Mouse (Mus musculus): Measurements from ENCODE around the gene Gm17542. TPM values are rescaled to one million over a fixed set of nuclear protein-coding genes. Genes with fewer than 3 reads are reported as not detected.
"Not testable (repeated sequence)": the region's sequence is repeated elsewhere in the genome, so short reads cannot be mapped to it uniquely, and the experiment has no call there.

The Gm17542 gene
- total RNA-seq (2022), result not detected

DNA sequence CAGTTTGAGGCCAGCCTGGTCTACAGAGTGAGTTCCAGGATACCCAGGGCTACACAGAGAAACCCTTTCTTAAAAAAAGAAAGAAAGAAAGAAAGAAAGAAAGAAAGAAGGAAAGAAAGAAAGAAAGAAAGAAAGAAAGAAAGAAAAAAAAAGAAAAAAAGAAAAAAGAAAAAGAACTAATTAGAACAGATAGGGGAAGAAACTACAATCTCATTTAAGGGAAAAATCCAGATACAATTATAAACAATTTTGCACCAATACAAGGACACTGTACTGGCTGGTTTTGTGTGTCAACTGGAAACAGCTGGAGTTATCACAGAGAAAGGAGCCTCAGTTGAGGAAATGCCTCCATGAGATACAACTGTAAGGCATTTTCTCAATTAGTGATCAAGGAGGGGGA, at the start of gene Gm17542:
Gm17542 (minus strand) TSS at position 101 of the 400 bp plus-strand sequence.
- DNase-seq (ENCODE audit: low spot score in 2 of 2), result not testable (repeated sequence)

DNA sequence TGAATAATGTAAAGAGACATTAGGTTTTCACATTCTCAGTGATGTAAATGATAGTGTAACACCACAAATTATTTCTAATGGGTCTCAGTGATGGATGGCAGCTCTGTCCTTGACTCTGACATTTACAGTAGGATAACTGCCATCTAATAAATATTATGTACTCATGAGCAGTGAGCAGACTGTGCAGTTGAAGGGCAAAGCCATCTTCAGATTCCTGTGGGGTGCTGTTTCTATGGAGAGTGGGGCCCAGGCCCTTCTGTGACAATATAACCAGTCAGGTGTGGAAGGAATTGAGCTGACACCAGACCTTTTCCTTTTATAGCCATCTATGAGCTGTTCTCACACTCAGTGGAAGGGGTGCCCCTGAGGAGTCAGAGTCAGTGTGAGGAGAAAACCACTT, 21.8 kb upstream of the Gm17542 start:
- no peak for DNase-seq (ENCODE audit: low spot score in 2 of 2)

DNA sequence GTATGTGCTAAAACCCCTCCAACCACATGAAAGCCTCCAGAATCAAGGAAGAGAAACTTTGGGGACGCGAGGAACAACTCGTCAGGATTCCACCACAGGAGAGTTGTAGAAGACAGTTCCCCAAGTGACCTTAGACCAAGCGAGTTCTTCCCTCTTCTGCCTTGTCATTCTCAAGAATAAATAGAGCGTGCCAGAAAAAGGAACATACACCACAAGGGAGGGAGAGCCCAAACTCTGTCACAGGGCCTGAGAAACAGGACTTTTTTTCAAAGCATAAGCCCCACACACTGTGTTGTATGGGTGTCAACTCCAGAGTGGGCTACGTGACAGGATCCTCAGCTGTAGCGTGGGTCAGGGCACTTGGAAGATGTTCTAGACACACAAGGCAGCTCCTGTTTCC, 20.1 kb upstream of the Gm17542 start:
- DNase-seq (ENCODE audit: low spot score in 2 of 2), result no peak

DNA sequence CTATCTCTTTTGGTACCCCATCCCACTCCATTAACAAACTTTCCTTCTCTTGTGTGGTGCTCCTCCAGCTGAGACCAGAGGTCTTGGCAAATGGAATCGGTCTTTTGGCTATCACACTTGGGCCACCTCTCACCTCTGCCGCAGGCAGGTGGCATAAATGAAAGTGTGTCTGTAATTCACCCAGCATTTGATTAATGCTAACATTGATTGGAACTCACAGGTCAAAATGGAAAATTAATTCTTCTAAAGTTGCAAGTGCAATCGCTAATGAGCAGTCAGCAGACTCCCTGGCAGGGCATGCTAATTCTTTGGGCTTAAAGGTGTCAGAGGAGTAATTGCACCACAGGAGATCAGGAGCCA, 3.2 kb downstream of the Gm17542 start:
- DNase-seq (ENCODE audit: low spot score in 2 of 2), result no peak

DNA sequence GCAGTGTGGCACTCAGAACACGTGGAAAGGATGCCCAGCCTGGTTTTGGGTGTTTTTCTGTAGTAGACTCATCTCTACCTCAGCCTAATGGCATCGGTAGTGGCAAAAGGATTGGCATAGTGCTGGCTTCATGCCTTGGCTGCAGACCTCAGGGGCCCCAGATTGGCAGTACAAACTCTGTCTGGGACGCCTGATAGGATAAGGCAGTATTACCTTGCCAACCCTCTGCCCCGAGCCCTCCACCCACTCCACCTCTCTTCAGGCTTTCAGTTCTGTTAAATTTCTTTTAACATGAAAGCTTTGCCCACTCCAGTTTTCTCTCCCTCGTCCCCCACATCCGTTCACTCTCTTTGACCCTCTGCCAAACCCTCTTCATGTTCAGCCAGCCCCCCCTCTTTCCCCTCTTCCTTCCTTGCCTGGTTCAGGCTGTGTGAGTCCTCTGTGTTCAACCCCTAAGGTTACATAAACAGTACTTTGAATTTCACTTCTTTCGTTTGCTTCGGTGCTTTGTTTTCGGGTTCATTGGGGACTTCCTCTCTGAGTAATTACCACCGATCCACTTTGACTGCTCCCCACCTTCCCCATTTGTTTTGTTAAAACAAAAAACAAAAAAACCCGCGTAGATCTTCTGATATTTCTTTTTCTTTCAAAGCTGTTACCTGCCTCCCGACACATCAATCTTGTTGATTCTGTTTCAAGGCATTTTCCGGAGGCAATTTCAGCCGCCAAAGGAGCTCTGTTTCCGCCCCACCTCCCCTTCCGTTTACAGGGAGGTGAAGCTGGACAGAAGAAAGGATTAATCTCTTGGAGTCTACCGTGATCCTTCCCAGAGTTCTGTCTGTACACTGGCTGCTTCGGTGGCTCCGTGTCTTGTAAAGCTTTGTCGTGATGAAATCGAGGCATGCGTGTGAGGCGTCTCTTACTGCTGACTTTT, 3.9 kb downstream of the Gm17542 start:
- DNase-seq (ENCODE audit: low spot score in 2 of 2), result peak in 1 of 2 experiments; percentile 5

DNA sequence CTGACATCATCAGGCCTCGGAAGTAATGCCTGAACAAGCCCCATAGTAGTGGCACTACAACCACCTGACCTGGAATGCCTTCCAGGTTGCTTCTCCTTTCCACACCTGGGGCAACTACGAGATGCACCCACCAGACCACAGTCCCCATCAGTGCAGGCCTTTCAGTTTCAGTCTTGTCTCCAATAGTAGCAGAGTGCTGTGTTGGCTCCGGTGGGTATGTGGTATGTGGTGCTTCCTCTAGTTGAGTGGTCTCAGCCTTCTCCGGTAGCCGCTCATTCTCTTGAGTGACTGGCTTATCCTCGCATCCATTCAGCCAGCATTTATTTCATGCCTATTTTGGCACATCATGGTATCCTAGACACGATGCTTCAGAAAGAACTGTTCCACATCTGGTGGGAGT, 4.8 kb downstream of the Gm17542 start:
- no peak for DNase-seq (ENCODE audit: low spot score in 2 of 2)

DNA sequence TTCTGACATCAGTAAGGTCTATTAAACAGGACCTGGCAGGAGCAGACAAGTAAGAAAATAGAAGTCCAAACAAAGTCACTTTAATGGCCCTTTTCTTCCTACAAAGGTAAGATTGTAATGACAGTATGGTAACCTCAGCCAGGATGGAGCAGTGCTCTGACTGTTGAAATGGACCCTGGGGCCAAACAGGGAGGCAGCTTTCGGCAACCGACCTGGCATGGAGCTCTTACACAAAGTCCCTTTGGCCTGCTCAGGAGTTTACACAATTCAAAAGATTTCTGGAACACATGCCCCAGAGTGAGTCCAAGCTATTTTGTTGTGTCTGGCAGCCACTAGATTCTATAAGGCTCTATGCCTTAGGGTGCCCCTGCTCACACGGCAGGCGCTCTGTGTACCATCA, 9.0 kb downstream of the Gm17542 start:
- no peak for DNase-seq (ENCODE audit: low spot score in 2 of 2)

DNA sequence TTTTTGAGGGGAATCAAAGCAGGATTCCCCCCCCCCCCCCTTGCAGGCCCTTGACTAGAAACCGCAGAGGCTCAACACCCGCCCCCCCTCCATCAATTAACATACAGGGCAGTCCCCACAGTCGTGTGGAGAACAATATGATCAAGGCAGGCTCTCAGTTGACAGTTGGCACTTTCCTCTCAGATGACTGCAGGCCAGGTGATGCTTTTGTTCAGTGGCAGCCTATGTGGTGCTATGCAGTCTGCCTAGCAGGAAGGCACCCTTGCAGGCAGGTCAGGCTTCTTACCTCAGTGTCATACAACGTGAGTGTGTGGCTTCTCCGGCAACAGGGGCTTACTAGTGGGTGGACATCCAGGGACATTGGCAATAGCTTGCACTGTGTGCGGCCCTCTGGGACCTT, 17.4 kb downstream of the Gm17542 start:
- no peak for DNase-seq (ENCODE audit: low spot score in 2 of 2)

DNA sequence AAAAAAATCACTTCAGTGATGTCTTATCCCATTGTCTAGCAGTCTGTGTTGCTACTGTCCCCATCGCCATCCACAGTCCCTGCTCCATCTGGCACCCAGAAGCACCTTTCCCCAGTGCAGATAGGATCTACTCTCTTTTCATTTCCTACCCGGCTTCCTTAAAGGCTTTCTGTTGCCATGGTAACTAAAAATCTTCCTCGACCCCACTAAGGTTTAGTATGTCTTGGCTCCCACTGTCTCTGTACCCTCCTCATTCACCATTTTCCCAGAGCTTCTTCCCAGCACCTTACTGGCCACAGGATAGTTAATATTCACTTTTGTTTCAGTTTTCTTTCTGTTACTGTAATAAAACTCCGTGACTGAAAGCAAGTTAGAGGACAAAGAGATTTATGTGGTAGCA, 17.9 kb downstream of the Gm17542 start:
- no peak for DNase-seq (ENCODE audit: low spot score in 2 of 2)

DNA sequence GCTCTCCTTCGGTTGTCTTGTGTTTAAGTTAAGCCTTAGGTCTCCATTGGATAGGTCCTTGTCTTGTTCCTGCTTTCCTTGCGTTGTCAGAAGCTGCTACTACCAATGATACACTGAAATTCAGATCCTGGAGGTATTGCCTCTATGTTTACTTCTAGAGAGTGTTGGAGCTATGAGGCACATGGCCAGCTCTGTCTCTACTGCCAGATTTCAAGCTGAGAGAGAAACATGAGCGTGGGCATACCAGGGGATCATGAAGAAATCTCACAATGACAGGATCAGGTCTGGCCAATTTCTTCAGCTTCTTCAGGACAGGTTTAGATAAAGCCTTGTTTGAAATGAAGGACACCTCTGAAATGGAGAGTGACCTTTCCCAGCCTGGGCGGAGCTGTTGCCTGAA, 19.1 kb downstream of the Gm17542 start:
- no peak for DNase-seq (ENCODE audit: low spot score in 2 of 2)

DNA sequence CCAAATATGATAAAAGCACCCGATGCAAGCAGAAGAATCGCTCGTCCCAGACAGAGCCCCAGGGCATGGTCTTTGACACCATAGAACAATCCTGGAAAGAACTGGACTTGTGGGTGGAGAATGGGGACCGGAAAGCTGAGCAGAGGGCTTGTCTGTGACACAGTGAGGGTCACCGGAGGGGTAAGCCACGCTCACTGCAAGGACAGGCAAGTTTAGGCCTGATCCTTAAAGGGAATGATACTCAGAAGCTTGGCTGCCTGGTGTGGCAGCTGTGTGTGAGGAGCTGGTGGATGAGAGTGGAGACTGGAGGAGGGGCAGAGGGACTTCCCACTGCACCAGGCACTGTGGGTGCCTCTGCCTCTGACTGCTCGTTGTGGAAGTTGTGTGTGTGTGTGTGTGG, 27.0 kb downstream of the Gm17542 start:
- DNase-seq (ENCODE audit: low spot score in 2 of 2), result no peak

DNA sequence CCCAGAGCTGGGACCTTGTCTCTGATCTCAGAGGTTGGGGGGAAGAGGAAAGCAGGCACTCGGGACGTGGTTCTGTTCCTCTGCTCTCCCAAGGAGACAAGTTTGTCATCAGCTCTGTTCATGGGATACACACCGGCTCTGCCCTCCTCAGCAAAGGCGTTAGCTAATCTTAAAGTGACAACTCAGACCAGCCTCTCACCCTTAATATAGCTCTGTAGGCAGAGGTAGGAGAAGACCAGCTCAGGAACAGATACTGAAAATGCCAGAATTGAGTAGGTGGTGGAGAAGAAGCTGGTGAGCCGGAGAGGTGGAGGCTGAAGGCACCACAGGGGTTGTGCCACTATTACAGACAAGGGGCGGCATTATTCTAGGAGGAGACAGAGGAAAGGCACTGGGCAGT, 38.7 kb downstream of the Gm17542 start:
- no peak for DNase-seq (ENCODE audit: low spot score in 2 of 2)

DNA sequence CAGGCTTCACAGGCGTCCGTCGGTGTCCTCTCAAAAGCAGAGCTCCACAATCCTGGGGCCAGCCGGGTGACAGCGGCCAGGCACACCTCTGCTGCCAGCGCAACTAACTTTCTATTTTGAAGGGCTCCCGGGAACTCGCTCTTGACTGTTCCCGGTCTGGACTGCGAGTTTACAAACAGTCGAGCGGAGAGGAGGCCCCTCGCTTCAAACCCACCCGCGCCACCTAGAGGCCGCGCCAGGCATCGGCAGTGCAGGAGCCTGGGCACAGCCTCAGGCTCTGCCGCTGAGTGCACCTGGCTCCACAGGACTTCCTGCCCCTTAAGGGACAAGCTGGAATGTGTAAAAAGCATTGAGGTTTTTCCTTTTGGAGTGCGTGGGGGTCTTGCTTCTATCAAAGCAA, 42.5 kb downstream of the Gm17542 start, which contains the start of gene Edar:
Edar (minus strand) TSS at position 122 of the 400 bp plus-strand sequence.
- DNase-seq (ENCODE audit: low spot score in 2 of 2), result peak; percentile 18 to 53

DNA sequence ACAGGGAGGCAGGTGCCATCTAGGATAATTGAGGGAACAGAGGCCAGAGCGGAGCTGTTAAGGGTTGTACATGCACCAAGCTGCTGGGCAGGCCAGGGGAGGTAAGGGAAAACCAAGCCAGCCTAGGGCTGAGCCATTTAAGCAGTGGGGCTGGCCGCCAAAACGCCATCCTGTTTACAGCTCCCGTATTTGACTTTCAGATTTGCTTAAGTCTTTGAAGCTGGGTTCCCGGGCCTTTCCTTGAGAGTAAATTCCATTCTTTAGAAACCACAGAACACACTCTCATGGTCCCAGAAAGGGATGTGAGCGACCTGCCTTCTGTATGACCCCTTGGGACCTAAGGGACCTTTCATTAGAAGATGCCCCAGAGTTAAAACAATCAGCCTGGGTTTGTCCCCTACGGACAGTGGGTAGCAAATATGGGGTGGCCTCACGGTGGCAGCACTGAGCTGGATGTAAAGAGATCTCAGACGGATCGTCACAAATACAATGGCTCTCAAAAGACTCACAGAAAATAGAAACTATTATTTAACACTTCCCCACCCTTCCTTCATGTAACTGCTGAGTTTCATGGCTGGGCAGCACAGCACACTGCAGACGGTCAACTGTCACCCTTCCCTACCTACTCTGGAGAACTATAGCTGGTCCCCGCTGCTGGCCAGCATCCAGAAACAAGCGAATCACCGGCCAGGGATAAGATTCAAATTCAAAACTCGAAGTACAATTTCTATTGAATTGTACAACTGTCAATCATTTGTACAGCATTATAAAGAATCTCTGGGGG, 44.5 kb downstream of the Gm17542 start:
- DNase-seq (ENCODE audit: low spot score in 2 of 2), result peak; percentile 37 to 83

DNA sequence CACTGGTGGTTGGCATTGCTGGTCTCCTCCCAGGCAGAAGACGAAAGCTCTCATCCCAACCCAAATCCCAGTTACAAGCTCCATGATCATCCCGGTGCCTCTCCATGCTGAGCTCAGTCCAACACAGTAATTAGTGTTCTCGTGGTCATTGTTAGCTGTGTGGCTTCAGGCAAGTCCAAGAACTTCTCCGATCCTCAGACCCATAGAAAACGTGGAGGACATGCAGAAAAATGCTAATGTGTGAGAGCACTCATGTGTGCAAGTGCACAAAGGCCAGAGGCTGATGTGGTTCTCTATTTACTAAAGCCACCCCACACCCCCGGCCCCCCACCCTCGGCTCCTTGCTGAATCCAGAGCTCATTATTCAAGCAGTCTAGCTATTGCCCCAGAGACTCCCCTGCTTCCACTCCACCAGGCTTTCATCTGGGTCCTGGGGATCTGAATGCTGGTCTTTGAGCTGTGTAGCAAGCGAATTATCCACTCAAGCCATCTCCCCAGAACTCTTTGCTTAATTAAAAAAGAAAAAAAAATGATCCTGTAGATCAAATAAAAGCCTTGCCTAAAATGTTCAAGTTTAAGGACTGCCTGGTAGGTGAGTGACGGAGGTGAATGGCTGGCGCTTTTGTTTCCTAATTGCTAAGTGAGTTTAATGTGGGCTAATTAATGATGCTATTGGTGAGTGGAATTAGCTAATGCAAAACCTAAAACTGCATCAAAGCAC, 45.3 kb downstream of the Gm17542 start:
- DNase-seq (ENCODE audit: low spot score in 2 of 2), result no peak

DNA sequence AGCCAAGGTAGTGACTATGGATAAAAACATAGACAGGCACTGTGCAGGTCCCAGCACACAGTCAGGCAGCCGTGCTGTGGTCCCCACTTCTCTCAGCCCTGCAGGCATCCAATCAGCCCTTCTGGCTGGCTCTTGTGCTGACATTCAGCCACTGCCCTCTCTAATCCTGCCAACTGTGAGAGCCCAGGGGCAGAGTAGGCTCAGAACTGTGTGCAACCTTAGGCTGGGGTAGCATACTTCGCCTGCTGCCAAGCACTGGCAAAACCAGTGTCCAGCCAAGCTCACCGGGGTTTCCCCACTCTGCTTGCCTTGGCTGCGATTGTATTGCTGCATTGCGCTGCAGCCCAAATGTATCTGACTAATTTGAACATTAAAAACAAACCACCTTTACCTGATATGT, 54.1 kb downstream of the Gm17542 start:
- DNase-seq (ENCODE audit: low spot score in 2 of 2), result no peak

Other genes starting within 250 kb of the Gm17542 start
- 1 to 10 TPM; 3.2 to 4.8 (median 3.9) TPM for gene Ccdc138, start 220.3 kb downstream of the Gm17542 start, total RNA-seq (2022)
- gene Edar, start 42.6 kb downstream of the Gm17542 start, total RNA-seq (2022), result under 1 TPM; 0.34 to 0.78 (median 0.43) TPM
- 10 to 100 TPM; 33.9 to 40.3 (median 35.8) TPM for gene Sh3rf3, start 95.1 kb upstream of the Gm17542 start, total RNA-seq (2022)